Mouse (Mus musculus) ES-Bruce4 (cell line): Measurements from ENCODE around the gene Evl. TPM values are rescaled to one million over a fixed set of nuclear protein-coding genes. Genes with fewer than 3 reads are reported as not detected.
"Not testable (repeated sequence)": the region's sequence is repeated elsewhere in the genome, so short reads cannot be mapped to it uniquely, and the experiment has no call there.

Experiments
- H3K27ac ChIP-seq: 2 replicates; pipeline ENCODE4 v1.5.1; 2012; ENCODE audit warnings: low read length, inconsistent platforms; ENCODE audit not compliant: insufficient read depth
- H3K27me3 ChIP-seq: 2 replicates; pipeline ENCODE4 v1.6.1; 2012; ENCODE audit warnings: mild to moderate bottlenecking, low read length, inconsistent platforms; ENCODE audit not compliant: control insufficient read depth, poor library complexity, insufficient read depth, severe bottlenecking
- H3K36me3 ChIP-seq: 2 replicates; pipeline ENCODE4 v1.6.1; 2012; ENCODE audit warnings: inconsistent platforms, mild to moderate bottlenecking, low read length, moderate library complexity; ENCODE audit not compliant: control insufficient read depth, poor library complexity, insufficient read depth, severe bottlenecking
- H3K4me1 ChIP-seq: one replicate; pipeline ENCODE4 v1.8.1; 2011; ENCODE audit warnings: low read length; ENCODE audit not compliant: control insufficient read depth, insufficient read depth
- H3K4me3 ChIP-seq: 2 replicates; pipeline ENCODE4 v1.5.1; 2011; ENCODE audit warnings: low read depth, mild to moderate bottlenecking, low read length
- H3K9ac ChIP-seq: 2 replicates; pipeline ENCODE4 v1.6.1; 2012; ENCODE audit warnings: low read depth, mild to moderate bottlenecking, inconsistent platforms; ENCODE audit not compliant: poor library complexity, severe bottlenecking
- H3K9me3 ChIP-seq: replicated peaks from 2 replicates; pipeline ENCODE4 v1.6.1; 2012; ENCODE audit warnings: mild to moderate bottlenecking, low read length, inconsistent platforms; ENCODE audit not compliant: control insufficient read depth, poor library complexity, insufficient read depth, severe bottlenecking
- CTCF ChIP-seq: IDR thresholded peaks from one replicate; pipeline ENCODE4 v1.8.1; 2011; ENCODE audit warnings: low read depth, low read length
- EP300 ChIP-seq: IDR thresholded peaks from 2 replicates; pipeline ENCODE4 v1.6.1; 2011; ENCODE audit warnings: low read depth, low read length; ENCODE audit not compliant: insufficient read depth
- POLR2A ChIP-seq: IDR thresholded peaks from one replicate; pipeline ENCODE4 v1.8.1; 2011; ENCODE audit warnings: low read length; ENCODE audit not compliant: insufficient read depth
- polyA plus RNA-seq: library from polyadenylated mRNA; stranded (reverse); fragments of >200 nt; gene quantifications from 2 replicates; pipeline ENCODE4 v1.2.4, GENCODE M21; 2011; ENCODE audit warnings: low read depth; ENCODE audit not compliant: missing spikeins, insufficient read depth, insufficient read length

The Evl gene
- polyA plus RNA-seq, 1 experiment: 40.5 TPM

DNA sequence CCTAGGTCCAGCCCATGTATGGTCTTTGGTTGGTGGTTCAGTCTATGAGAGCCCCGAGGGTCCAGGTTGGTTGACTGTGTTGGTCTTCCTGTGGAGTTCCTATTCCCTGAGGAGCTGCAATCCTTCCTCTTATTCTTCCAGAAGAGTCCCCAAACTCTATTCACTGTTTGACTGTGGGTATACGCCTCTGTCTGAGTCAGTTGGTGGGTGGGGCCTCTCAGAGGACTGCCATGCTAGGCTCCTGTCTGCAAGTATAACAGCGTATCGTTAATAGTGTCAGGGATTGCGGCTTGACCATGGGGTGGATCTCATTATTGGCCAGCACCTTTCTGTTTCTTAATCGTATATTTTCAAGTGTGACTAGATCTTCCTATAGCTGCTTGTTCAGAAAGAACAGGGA lies 154.9 kb downstream of the Evl start:
- TF ChIP-seq CTCF (no peak), POLR2A (no peak), EP300 (no peak)
- Histone ChIP-seq H3K9me3 (no peaks in the 10 kb centered on the region), H3K4me3 (no peak overlapping the region), H3K36me3 (no peaks in the 10 kb centered on the region), H3K4me1 (peaks cover 6% of the 10 kb centered on the region), H3K9ac (no peak overlapping the region), H3K27me3 (no peaks in the 10 kb centered on the region), H3K27ac (no peak overlapping the region)

- Histone ChIP-seq H3K4me3 (no peak overlapping the region), H3K9ac (no peak overlapping the region), H3K4me1 (peaks cover 6% of the 10 kb centered on the region), H3K27me3 (no peaks in the 10 kb centered on the region), H3K27ac (no peak overlapping the region), H3K36me3 (no peaks in the 10 kb centered on the region), H3K9me3 (no peaks in the 10 kb centered on the region)
- TF ChIP-seq POLR2A: no peak
- no peak for TF ChIP-seq EP300
- TF ChIP-seq CTCF: no peak
These were observed 155.6 kb downstream of the Evl start for GRCm38 (mm10) chr12:108709964-108710765.

- no peak for TF ChIP-seq POLR2A
- TF ChIP-seq EP300: no peak
- TF ChIP-seq CTCF: no peak
These were observed 156.5 kb downstream of the Evl start for GRCm38 (mm10) chr12:108710861-108711615.

GRCm38 (mm10) chr12:108712481-108712880 lies 158.0 kb downstream of the Evl start:
- TF ChIP-seq EP300 (no peak), POLR2A (no peak), CTCF (no peak)
- H3K36me3 ChIP-seq: no peaks in the 10 kb centered on the region

More at GRCm38 (mm10) chr12:108710861-108711615, 156.5 kb downstream of the Evl start:
- Histone ChIP-seq H3K36me3 (no peaks in the 10 kb centered on the region), H3K4me3 (no peak overlapping the region), H3K9ac (no peak overlapping the region), H3K4me1 (peaks cover 6% of the 10 kb centered on the region), H3K9me3 (no peaks in the 10 kb centered on the region), H3K27ac (no peak overlapping the region), H3K27me3 (no peaks in the 10 kb centered on the region)

GRCm38 (mm10) chr12:108713972-108714371 lies 159.5 kb downstream of the Evl start:
- H3K4me1 ChIP-seq, H3K9me3 ChIP-seq, H3K36me3 ChIP-seq, H3K9ac ChIP-seq, H3K27ac ChIP-seq, H3K4me3 ChIP-seq, H3K27me3 ChIP-seq: not testable (repeated sequence)
- peak; percentile 18 for TF ChIP-seq CTCF

More at GRCm38 (mm10) chr12:108712481-108712880, 158.0 kb downstream of the Evl start:
- no peak overlapping the region for H3K4me3 ChIP-seq
- H3K27ac ChIP-seq: no peak overlapping the region
- H3K9me3 ChIP-seq: no peaks in the 10 kb centered on the region
- H3K27me3 ChIP-seq: no peaks in the 10 kb centered on the region; the same call in 1 of the 2 replicates
- H3K9ac ChIP-seq: no peak overlapping the region
- peaks cover 6% of the 10 kb centered on the region for H3K4me1 ChIP-seq

GRCm38 (mm10) chr12:108715854-108716253 lies 161.3 kb downstream of the Evl start:
- TF ChIP-seq EP300 (no peak), CTCF (no peak), POLR2A (no peak)
- H3K27ac ChIP-seq: no peak overlapping the region

More at GRCm38 (mm10) chr12:108715854-108716253, 161.3 kb downstream of the Evl start:
- Histone ChIP-seq H3K4me3 (no peak overlapping the region), H3K9ac (no peak overlapping the region), H3K9me3 (no peaks in the 10 kb centered on the region), H3K27me3 (no peaks in the 10 kb centered on the region; the same call in 1 of the 2 replicates), H3K36me3 (no peaks in the 10 kb centered on the region), H3K4me1 (peaks cover 6% of the 10 kb centered on the region)
